Mouse (Mus musculus): ENCODE data around the gene Rps27a.

The Rps27a gene

GRCm38 (mm10) chr11:29514682-29515412, 33.1 kb downstream of the Rps27a start, which contains the start of gene Prorsd1:
Gene Prorsd1, minus strand, starts transcription at chr11:29515033.
- in situ Hi-C loops (cut with MboI, MseI): loop anchor here (10.0 to 25.0 kb wide), 2 partner anchors 290 to 1247 kb away; partner anchors contain the start of gene Psme4

- in situ Hi-C loops (cut with MboI, MseI): loop anchor here (10.0 to 25.0 kb wide), 2 partner anchors 290 to 1248 kb away; partner anchors contain the start of gene Psme4
These were observed 33.6 kb downstream of the Rps27a start for GRCm38 (mm10) chr11:29514325-29514681.

- in situ Hi-C loops (cut with MboI, MseI): loop anchor here (10.0 to 25.0 kb wide), 2 partner anchors 292 to 1249 kb away; partner anchors contain the start of gene Psme4
These were observed 34.9 kb downstream of the Rps27a start for GRCm38 (mm10) chr11:29512818-29513535.

- in situ Hi-C loops (cut with MboI, MseI): loop anchor here (25.0 kb wide), 1 partner anchor 1253 kb away; the partner anchor contains the start of gene Psme4
These were observed 38.5 kb downstream of the Rps27a start for GRCm38 (mm10) chr11:29509421-29509820.

- in situ Hi-C loops (cut with MboI, MseI): loop anchor here (25.0 kb wide), 1 partner anchor 1257 kb away; the partner anchor contains the start of gene Psme4
These were observed 42.8 kb downstream of the Rps27a start for GRCm38 (mm10) chr11:29504899-29505625.

DNA sequence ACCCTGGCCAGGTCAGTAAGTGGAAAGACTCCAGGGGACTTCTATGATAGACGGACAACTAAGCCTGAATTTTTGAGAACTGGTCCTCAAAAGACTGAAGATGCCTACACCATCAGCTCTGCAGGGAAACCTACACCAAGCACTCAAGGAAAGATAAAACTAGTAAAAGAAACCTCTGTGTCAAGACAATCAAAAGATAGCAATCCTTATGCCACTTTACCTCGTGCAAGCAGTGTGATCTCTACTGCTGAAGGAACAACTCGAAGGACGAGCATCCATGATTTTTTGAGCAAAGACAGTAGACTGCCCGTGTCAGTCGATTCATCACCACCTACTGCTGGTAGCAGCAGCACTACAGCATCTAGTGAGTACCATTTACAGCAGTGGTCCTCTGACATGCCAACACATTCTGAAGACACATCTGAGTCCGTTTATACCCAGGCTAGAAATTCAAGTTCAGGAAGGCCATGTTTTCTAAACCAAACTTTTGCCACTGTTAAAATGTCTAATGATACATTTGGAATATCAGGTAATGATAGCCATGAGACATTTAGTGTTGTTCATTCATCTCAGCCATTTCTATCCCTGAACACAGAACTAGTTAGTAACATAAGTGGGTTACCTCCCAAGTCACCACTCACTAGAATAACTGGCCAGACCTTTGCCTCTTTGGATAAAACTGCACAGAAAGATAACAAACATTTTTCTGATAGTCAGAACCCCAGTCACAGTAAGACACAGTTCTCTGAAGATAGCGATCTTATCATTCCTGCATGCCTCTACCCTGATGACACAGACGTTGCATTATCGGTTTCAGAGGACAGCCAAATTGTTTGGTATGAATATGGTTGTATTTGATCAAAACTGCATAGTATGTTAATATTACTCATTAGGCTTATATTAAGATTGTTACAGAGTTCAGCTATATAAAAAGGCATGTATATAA, 43.7 kb downstream of the Rps27a start:
- in situ Hi-C loops (cut with MboI, MseI): loop anchor here (25.0 kb wide), 1 partner anchor 1258 kb away; the partner anchor contains the start of gene Psme4

GRCm38 (mm10) chr11:29496962-29497361, 50.9 kb downstream of the Rps27a start:
- in situ Hi-C loops (cut with MboI, MseI): no loop called here
